28 mouse cellular contexts compared by ENCODE assay signal in genomic region chr2:74619676-74620246, GRCm38 (mm10). TPM values are rescaled to one million over a fixed set of nuclear protein-coding genes. Genes with fewer than 3 reads are reported as not detected.
DNase-seq lines count a peak whose midpoint lies in the region; ATAC-seq lines count a peak whose summit lies in the region.
"Had no signal": no experiment of that assay in that cellular context is flagged by ENCODE, and none has a peak within 500 bp of the region (broad histone marks: within the 10 kb centered on the region; RNA-seq: fewer than 3 reads in every experiment).

No protein-coding gene starts in this region.

- H3K4me3 ChIP-seq in embryonic facial prominence, embryonic 13.5 days = no peak overlapping the region
- no peak overlapping the region for H3K4me3 ChIP-seq in embryonic facial prominence, embryonic 10.5 days
- no peak overlapping the region for H3K4me3 ChIP-seq in limb, embryonic 11.5 days (ENCODE audit: low read depth, low read length)
- H3K4me3 ChIP-seq in limb, embryonic 10.5 days = no peak overlapping the region
- H3K4me3 ChIP-seq in limb, embryonic 13.5 days = peak overlapping the region; percentile 25
- H3K4me3 ChIP-seq in limb, embryonic 15.5 days = no peak overlapping the region
- H3K4me3 ChIP-seq: embryonic facial prominence, embryonic 12.5 days; forebrain, embryonic 13.5 days; forebrain, embryonic 15.5 days had no signal

- H3K36me3 ChIP-seq in embryonic facial prominence, embryonic 13.5 days = no peaks in the 10 kb centered on the region
- no peaks in the 10 kb centered on the region for H3K36me3 ChIP-seq in embryonic facial prominence, embryonic 10.5 days (replicated peaks)
- H3K36me3 ChIP-seq in limb, embryonic 11.5 days (ENCODE audit: control insufficient read depth, insufficient read depth, low read length) = no peaks in the 10 kb centered on the region
- no peaks in the 10 kb centered on the region for H3K36me3 ChIP-seq in limb, embryonic 10.5 days
- H3K36me3 ChIP-seq in limb, embryonic 13.5 days = no peaks in the 10 kb centered on the region
- no peaks in the 10 kb centered on the region for H3K36me3 ChIP-seq in limb, embryonic 15.5 days
- H3K36me3 ChIP-seq: embryonic facial prominence, embryonic 12.5 days; forebrain, embryonic 15.5 days; G1E had no signal

- 0 out of 2 replicates have a peak overlapping the region, but pooled peaks have one; percentile 16 for H3K27ac ChIP-seq in embryonic facial prominence, embryonic 13.5 days
- no peak overlapping the region for H3K27ac ChIP-seq in embryonic facial prominence, embryonic 10.5 days (replicated peaks)
- peak overlapping the region; percentile 53 for H3K27ac ChIP-seq in limb, embryonic 11.5 days (replicated peaks; ENCODE audit: low read depth, low read length)
- no peak overlapping the region for H3K27ac ChIP-seq in limb, embryonic 10.5 days
- peak overlapping the region; percentile 90 for H3K27ac ChIP-seq in limb, embryonic 13.5 days
- 0 out of 2 replicates have a peak overlapping the region, but pooled peaks have one; percentile 79 for H3K27ac ChIP-seq in limb, embryonic 15.5 days
- H3K27ac ChIP-seq: embryonic facial prominence, embryonic 12.5 days; forebrain, embryonic 13.5 days; forebrain, embryonic 15.5 days had no signal

- no peak overlapping the region for H3K9ac ChIP-seq in embryonic facial prominence, embryonic 13.5 days
- no peak overlapping the region for H3K9ac ChIP-seq in limb, embryonic 11.5 days (ENCODE audit: low read length)
- no peak overlapping the region for H3K9ac ChIP-seq in limb, embryonic 13.5 days
- no peak overlapping the region for H3K9ac ChIP-seq in limb, embryonic 15.5 days
- H3K9ac ChIP-seq: embryonic facial prominence, embryonic 12.5 days; forebrain, embryonic 13.5 days; forebrain, embryonic 15.5 days; forebrain, postnatal 0 days had no signal

- H3K4me2 ChIP-seq in embryonic facial prominence, embryonic 13.5 days = no peak overlapping the region
- no peak overlapping the region for H3K4me2 ChIP-seq in limb, embryonic 11.5 days (ENCODE audit: low read depth, severe bottlenecking)
- H3K4me2 ChIP-seq in limb, embryonic 13.5 days (replicated peaks) = peak overlapping the region; percentile 61
- peak overlapping the region; percentile 39 for H3K4me2 ChIP-seq in limb, embryonic 15.5 days
- H3K4me2 ChIP-seq: embryonic facial prominence, embryonic 12.5 days; forebrain, embryonic 13.5 days; forebrain, embryonic 15.5 days had no signal

- no peaks in the 10 kb centered on the region for H3K27me3 ChIP-seq in embryonic facial prominence, embryonic 13.5 days
- no peaks in the 10 kb centered on the region for H3K27me3 ChIP-seq in embryonic facial prominence, embryonic 10.5 days (replicated peaks; ENCODE audit: low read depth, poor library complexity, severe bottlenecking)
- H3K27me3 ChIP-seq in limb, embryonic 11.5 days (ENCODE audit: control insufficient read depth, insufficient read depth, low read length) = no peaks in the 10 kb centered on the region
- peaks cover 31% of the 10 kb centered on the region for H3K27me3 ChIP-seq in limb, embryonic 10.5 days (ENCODE audit: low read depth, poor library complexity, severe bottlenecking)
- H3K27me3 ChIP-seq in limb, embryonic 13.5 days = no peaks in the 10 kb centered on the region
- no peaks in the 10 kb centered on the region for H3K27me3 ChIP-seq in limb, embryonic 15.5 days
- H3K27me3 ChIP-seq: CH12.LX; embryonic facial prominence, embryonic 12.5 days; forebrain, embryonic 15.5 days had no signal

- no peak for DNase-seq in embryonic facial prominence, embryonic 10.5 days (ENCODE audit: low spot score)
- no peak for DNase-seq in limb, embryonic 11.5 days (ENCODE audit: low spot score)
- no peak for DNase-seq in limb, embryonic 10.5 days (ENCODE audit: low spot score)
- no peak for DNase-seq in kidney, postnatal 14 days
- no peak for DNase-seq in embryo, embryonic 11 days
- DNase-seq: adrenal gland, adult 8-10 months; adrenal gland, postnatal 14 days; adrenal gland, postnatal 36 days; B cell, adult 2 months; cerebellum, adult 11-12 months; cerebellum, adult 2 months; cerebellum, adult 9-10 months; cerebellum, postnatal 10 days; cerebellum, postnatal 25 days; forebrain, postnatal 0 days had no signal

- H3K4me1 ChIP-seq in embryonic facial prominence, embryonic 13.5 days = peaks cover 7% of the 10 kb centered on the region
- no peaks in the 10 kb centered on the region for H3K4me1 ChIP-seq in embryonic facial prominence, embryonic 10.5 days
- H3K4me1 ChIP-seq in limb, embryonic 11.5 days (ENCODE audit: control insufficient read depth, insufficient read depth, low read length) = no peaks in the 10 kb centered on the region
- H3K4me1 ChIP-seq in limb, embryonic 10.5 days = peaks cover 33% of the 10 kb centered on the region
- H3K4me1 ChIP-seq in limb, embryonic 13.5 days = peaks cover 23% of the 10 kb centered on the region
- H3K4me1 ChIP-seq in limb, embryonic 15.5 days = no peaks in the 10 kb centered on the region; the same call in 1 of the 2 replicates
- H3K4me1 ChIP-seq: embryonic facial prominence, embryonic 12.5 days; forebrain, embryonic 13.5 days; forebrain, embryonic 15.5 days had no signal

- WGBS in embryonic facial prominence, embryonic 13.5 days = 67% methylated on average over 3 of the region's 3 CpGs
- WGBS in embryonic facial prominence, embryonic 10.5 days = 85% methylated on average over 3 of the region's 3 CpGs
- WGBS in limb, embryonic 11.5 days = 53% methylated on average over 3 of the region's 3 CpGs
- 76% methylated on average over 3 of the region's 3 CpGs for WGBS in limb, embryonic 10.5 days
- WGBS in limb, embryonic 13.5 days = 36% methylated on average over 3 of the region's 3 CpGs
- 32% methylated on average over 3 of the region's 3 CpGs for WGBS in limb, embryonic 15.5 days

- no peaks in the 10 kb centered on the region for H3K9me3 ChIP-seq in embryonic facial prominence, embryonic 13.5 days
- H3K9me3 ChIP-seq in embryonic facial prominence, embryonic 10.5 days = no peaks in the 10 kb centered on the region
- H3K9me3 ChIP-seq in limb, embryonic 11.5 days (ENCODE audit: control insufficient read depth, low read length) = no peaks in the 10 kb centered on the region
- H3K9me3 ChIP-seq in limb, embryonic 10.5 days (replicated peaks) = no peaks in the 10 kb centered on the region
- H3K9me3 ChIP-seq in limb, embryonic 13.5 days = no peaks in the 10 kb centered on the region
- H3K9me3 ChIP-seq in limb, embryonic 15.5 days = no peaks in the 10 kb centered on the region
- H3K9me3 ChIP-seq: embryonic facial prominence, embryonic 12.5 days; forebrain, embryonic 13.5 days; forebrain, embryonic 15.5 days; G1E had no signal

- ATAC-seq in embryonic facial prominence, embryonic 13.5 days (ENCODE audit: insufficient number of reproducible peaks, insufficient read depth, low FRiP score, low TSS enrichment, low read depth) = no peak
- no peak for ATAC-seq in limb, embryonic 11.5 days (ENCODE audit: insufficient number of reproducible peaks, low FRiP score, low TSS enrichment, low read depth)
- peak; percentile 77 for ATAC-seq in limb, embryonic 13.5 days (ENCODE audit: low FRiP score, low read depth)
- no peak for ATAC-seq in limb, embryonic 15.5 days (ENCODE audit: insufficient number of reproducible peaks, low FRiP score, low TSS enrichment, low read depth)
- ATAC-seq: activated CD4-positive, CD25-positive, alpha-beta regulatory T cell, adult 4 months; CD4-positive, CD25-positive, alpha-beta regulatory T cell, adult 4 months; forebrain, embryonic 13.5 days; forebrain, embryonic 15.5 days; forebrain, postnatal 0 days; Patski had no signal

RNA-seq across cellular contexts. Expression of gene Evx2, which starts 39.6 kb away (rescaled TPM):
- not detected in 2 replicates for polyA plus RNA-seq in embryonic facial prominence, embryonic 13.5 days (2015; fragmentation: Nextera tagmentation; extraction: Ambion mirVana)
- 0.05 and 0.08 TPM in 2 replicates for polyA plus RNA-seq in embryonic facial prominence, embryonic 10.5 days (2016; fragmentation: Nextera tagmentation; extraction: Ambion mirVana)
- 3.3 and 3.8 TPM in 2 replicates for polyA plus RNA-seq in limb, embryonic 11.5 days (2014; fragmentation: Nextera tagmentation; extraction: Ambion mirVana)
- polyA plus RNA-seq in limb, embryonic 10.5 days (2016; fragmentation: Nextera tagmentation; extraction: Ambion mirVana) = 0.84 TPM in 1 of 2 replicates, not detected in the other
- polyA plus RNA-seq in limb, embryonic 13.5 days (2015; fragmentation: Nextera tagmentation; extraction: Ambion mirVana) = 2.3 and 3.2 TPM in 2 replicates
- 0.96 and 1.4 TPM in 2 replicates for polyA plus RNA-seq in limb, embryonic 15.5 days (2015; fragmentation: Nextera tagmentation; extraction: Ambion mirVana)
- polyA plus RNA-seq: activated CD4-positive, CD25-positive, alpha-beta regulatory T cell, adult 4 months; CD4-positive, CD25-positive, alpha-beta regulatory T cell, adult 4 months; cortical plate, adult 2 months; forebrain, embryonic 11.5 days; forebrain, embryonic 13.5 days; forebrain, embryonic 15.5 days; forebrain, postnatal 0 days; G1E; Patski had no signal

RNA-seq across cellular contexts. Expression of gene Lnpk, which starts 40.5 kb away (rescaled TPM):
- 36.9 and 39.8 TPM in 2 replicates for polyA plus RNA-seq in embryonic facial prominence, embryonic 13.5 days (2015; fragmentation: Nextera tagmentation; extraction: Ambion mirVana)
- polyA plus RNA-seq in embryonic facial prominence, embryonic 10.5 days (2016; fragmentation: Nextera tagmentation; extraction: Ambion mirVana) = 35.2 and 35.3 TPM in 2 replicates
- polyA plus RNA-seq in limb, embryonic 11.5 days (2014; fragmentation: Nextera tagmentation; extraction: Ambion mirVana) = 48.1 and 52.2 TPM in 2 replicates
- 26.5 and 35.1 TPM in 2 replicates for polyA plus RNA-seq in limb, embryonic 10.5 days (2016; fragmentation: Nextera tagmentation; extraction: Ambion mirVana)
- polyA plus RNA-seq in limb, embryonic 13.5 days (2015; fragmentation: Nextera tagmentation; extraction: Ambion mirVana) = 53.2 and 55.4 TPM in 2 replicates
- polyA plus RNA-seq in limb, embryonic 15.5 days (2015; fragmentation: Nextera tagmentation; extraction: Ambion mirVana) = 31.5 and 31.9 TPM in 2 replicates

RNA-seq across cellular contexts. Expression of gene Hoxd13, which starts 48.3 kb away (rescaled TPM):
- polyA plus RNA-seq in embryonic facial prominence, embryonic 13.5 days (2015; fragmentation: Nextera tagmentation; extraction: Ambion mirVana) = not detected in 2 replicates
- polyA plus RNA-seq in embryonic facial prominence, embryonic 10.5 days (2016; fragmentation: Nextera tagmentation; extraction: Ambion mirVana) = not detected in 2 replicates
- polyA plus RNA-seq in limb, embryonic 11.5 days (2014; fragmentation: Nextera tagmentation; extraction: Ambion mirVana) = 55.3 and 59.8 TPM in 2 replicates
- 9.3 and 17.8 TPM in 2 replicates for polyA plus RNA-seq in limb, embryonic 10.5 days (2016; fragmentation: Nextera tagmentation; extraction: Ambion mirVana)
- polyA plus RNA-seq in limb, embryonic 13.5 days (2015; fragmentation: Nextera tagmentation; extraction: Ambion mirVana) = 48.5 and 55.5 TPM in 2 replicates
- 20.8 and 32.3 TPM in 2 replicates for polyA plus RNA-seq in limb, embryonic 15.5 days (2015; fragmentation: Nextera tagmentation; extraction: Ambion mirVana)
- polyA plus RNA-seq: activated CD4-positive, CD25-positive, alpha-beta regulatory T cell, adult 4 months; CD4-positive, CD25-positive, alpha-beta regulatory T cell, adult 4 months; cortical plate, adult 2 months; embryonic facial prominence, embryonic 12.5 days; forebrain, embryonic 11.5 days; forebrain, embryonic 13.5 days; forebrain, embryonic 15.5 days; forebrain, postnatal 0 days; G1E; Patski had no signal

RNA-seq across cellular contexts. Expression of gene Hoxd12, which starts 55.1 kb away (rescaled TPM):
- polyA plus RNA-seq in embryonic facial prominence, embryonic 13.5 days (2015; fragmentation: Nextera tagmentation; extraction: Ambion mirVana) = not detected in 2 replicates
- not detected in 2 replicates for polyA plus RNA-seq in embryonic facial prominence, embryonic 10.5 days (2016; fragmentation: Nextera tagmentation; extraction: Ambion mirVana)
- polyA plus RNA-seq in limb, embryonic 11.5 days (2014; fragmentation: Nextera tagmentation; extraction: Ambion mirVana) = 80.7 and 82.2 TPM in 2 replicates
- polyA plus RNA-seq in limb, embryonic 10.5 days (2016; fragmentation: Nextera tagmentation; extraction: Ambion mirVana) = 26.0 and 44.8 TPM in 2 replicates
- polyA plus RNA-seq in limb, embryonic 13.5 days (2015; fragmentation: Nextera tagmentation; extraction: Ambion mirVana) = 59.3 and 67.1 TPM in 2 replicates
- 27.0 and 30.6 TPM in 2 replicates for polyA plus RNA-seq in limb, embryonic 15.5 days (2015; fragmentation: Nextera tagmentation; extraction: Ambion mirVana)
- polyA plus RNA-seq: activated CD4-positive, CD25-positive, alpha-beta regulatory T cell, adult 4 months; CD4-positive, CD25-positive, alpha-beta regulatory T cell, adult 4 months; cerebellum, adult 2 months; cortical plate, adult 2 months; embryonic facial prominence, embryonic 12.5 days; forebrain, embryonic 11.5 days; forebrain, embryonic 13.5 days; forebrain, embryonic 15.5 days; forebrain, postnatal 0 days; G1E; Patski had no signal

RNA-seq across cellular contexts. Expression of gene Hoxd11, which starts 59.6 kb away (rescaled TPM):
- polyA plus RNA-seq in embryonic facial prominence, embryonic 13.5 days (2015; fragmentation: Nextera tagmentation; extraction: Ambion mirVana) = not detected in 2 replicates
- not detected in 2 replicates for polyA plus RNA-seq in embryonic facial prominence, embryonic 10.5 days (2016; fragmentation: Nextera tagmentation; extraction: Ambion mirVana)
- polyA plus RNA-seq in limb, embryonic 11.5 days (2014; fragmentation: Nextera tagmentation; extraction: Ambion mirVana) = 59.6 and 64.4 TPM in 2 replicates
- polyA plus RNA-seq in limb, embryonic 10.5 days (2016; fragmentation: Nextera tagmentation; extraction: Ambion mirVana) = 31.0 and 34.6 TPM in 2 replicates
- polyA plus RNA-seq in limb, embryonic 13.5 days (2015; fragmentation: Nextera tagmentation; extraction: Ambion mirVana) = 19.1 TPM in 2 replicates
- 7.1 and 10.3 TPM in 2 replicates for polyA plus RNA-seq in limb, embryonic 15.5 days (2015; fragmentation: Nextera tagmentation; extraction: Ambion mirVana)
- polyA plus RNA-seq: activated CD4-positive, CD25-positive, alpha-beta regulatory T cell, adult 4 months; CD4-positive, CD25-positive, alpha-beta regulatory T cell, adult 4 months; cerebellum, adult 2 months; cortical plate, adult 2 months; embryonic facial prominence, embryonic 12.5 days; forebrain, embryonic 11.5 days; forebrain, embryonic 13.5 days; forebrain, embryonic 15.5 days; forebrain, postnatal 0 days; G1E; Patski had no signal

Comparison
In these comparisons a context has a peak if more than half of its experiments do, and no peak if none do; other contexts are left out.
1. H3K27ac ChIP-seq: peak in embryonic facial prominence, embryonic 13.5 days (single experiment), limb, embryonic 11.5 days (single experiment), limb, embryonic 13.5 days (single experiment) and limb, embryonic 15.5 days (single experiment); none in embryonic facial prominence, embryonic 10.5 days (single experiment) and limb, embryonic 10.5 days (single experiment).
2. H3K4me2 ChIP-seq: peak in limb, embryonic 13.5 days (single experiment) and limb, embryonic 15.5 days (single experiment); none in embryonic facial prominence, embryonic 13.5 days (single experiment) and limb, embryonic 11.5 days (single experiment).